Mouse (Mus musculus) myocyte (in vitro differentiated cells): Measurements from ENCODE around the gene Lamb1. TPM values are rescaled to one million over a fixed set of nuclear protein-coding genes. Genes with fewer than 3 reads are reported as not detected.

Source experiments
- H3K27me3 ChIP-seq: one replicate; pipeline ENCODE4 v1.6.1; 2011; ENCODE audit not compliant: control insufficient read depth, insufficient read depth, insufficient read length
- H3K36me3 ChIP-seq: one replicate; pipeline ENCODE4 v1.6.1; 2011; ENCODE audit not compliant: control insufficient read depth, insufficient read depth
- H3K4me2 ChIP-seq: one replicate; pipeline ENCODE4 v1.6.1; 2011; ENCODE audit warnings: low read depth, control low read depth
- H3K4me3 ChIP-seq: one replicate; pipeline ENCODE4 v1.5.1; 2011; ENCODE audit warnings: mild to moderate bottlenecking, control low read depth, moderate library complexity
- H3K79me2 ChIP-seq: one replicate; pipeline ENCODE4 v1.6.1; 2011; ENCODE audit not compliant: control insufficient read depth, insufficient read depth
- H3ac ChIP-seq: one replicate; pipeline ENCODE4 v1.6.1; 2011; ENCODE audit not compliant: control insufficient read depth, insufficient read length
- CEBPB ChIP-seq: IDR thresholded peaks from 2 replicates; pipeline ENCODE4 v1.6.1; 2011; ENCODE audit warnings: mild to moderate bottlenecking, moderate library complexity; ENCODE audit not compliant: poor library complexity, insufficient read depth, severe bottlenecking
- E2F4 ChIP-seq: IDR thresholded peaks from one replicate; pipeline ENCODE4 v1.6.1; 2011; ENCODE audit warnings: mild to moderate bottlenecking, control low read depth, moderate library complexity; ENCODE audit not compliant: insufficient read depth
- MAX ChIP-seq: IDR thresholded peaks from one replicate; pipeline ENCODE4 v1.6.1; 2011; ENCODE audit warnings: low read depth, mild to moderate bottlenecking, control low read depth
- MYOD1 ChIP-seq, 3 experiments: IDR thresholded peaks; one replicate each; pipeline ENCODE4 v1.6.1; 2011; ENCODE audit warnings: control low read depth in 2 of 3, low read depth in 2 of 3, mild to moderate bottlenecking in 2 of 3, moderate library complexity in 1 of 3; ENCODE audit not compliant: insufficient read length in 2 of 3, control insufficient read depth in 1 of 3
- MYOG ChIP-seq, 3 experiments: IDR thresholded peaks; one replicate each; pipeline ENCODE4 v1.6.1; 2011; ENCODE audit warnings: control low read depth in 2 of 3, low read depth in 2 of 3, mild to moderate bottlenecking in 2 of 3; ENCODE audit not compliant: insufficient read length in 2 of 3, control insufficient read depth in 1 of 3, insufficient read depth in 1 of 3
- POLR2A ChIP-seq: IDR thresholded peaks from one replicate; pipeline ENCODE4 v1.6.1; 2011; ENCODE audit warnings: low read depth, mild to moderate bottlenecking, control low read depth, moderate library complexity; ENCODE audit not compliant: insufficient read length
- POLR2AphosphoS2 ChIP-seq: IDR thresholded peaks from one replicate; pipeline ENCODE4 v1.6.1; 2011; ENCODE audit warnings: low read depth, control low read depth; ENCODE audit not compliant: insufficient read length
- REST ChIP-seq: IDR thresholded peaks from one replicate; pipeline ENCODE4 v1.6.1; 2011; ENCODE audit warnings: mild to moderate bottlenecking, control low read depth, moderate library complexity; ENCODE audit not compliant: insufficient read depth, insufficient read length
- SRF ChIP-seq: IDR thresholded peaks from one replicate; pipeline ENCODE4 v1.6.1; 2011; ENCODE audit warnings: low read depth; ENCODE audit not compliant: control insufficient read depth, insufficient read length
- TCF12 ChIP-seq: IDR thresholded peaks from one replicate; pipeline ENCODE4 v1.6.1; 2011; ENCODE audit warnings: mild to moderate bottlenecking, control low read depth; ENCODE audit not compliant: poor library complexity, insufficient read depth, severe bottlenecking
- TCF3 ChIP-seq: IDR thresholded peaks from one replicate; pipeline ENCODE4 v1.6.1; 2011; ENCODE audit warnings: low read depth, control low read depth; ENCODE audit not compliant: insufficient read length
- USF1 ChIP-seq: IDR thresholded peaks from one replicate; pipeline ENCODE4 v1.6.1; 2011; ENCODE audit warnings: low read depth, mild to moderate bottlenecking, control low read depth, moderate library complexity
- polyA plus RNA-seq: library from polyadenylated mRNA; unstranded; fragments of >200 nt; fragmentation: generic; extraction: Trizol; gene quantifications from one replicate; pipeline ENCODE4 v1.2.1, GENCODE M21; 2012; ENCODE audit warnings: missing spikeins

The Lamb1 gene
- polyA plus RNA-seq, 1 experiment: 69.4 TPM

- Histone ChIP-seq H3K27me3 (no peaks in the 10 kb centered on the region), H3ac (no peak overlapping the region), H3K4me2 (no peak overlapping the region), H3K36me3 (peaks cover 51% of the 10 kb centered on the region), H3K4me3 (no peak overlapping the region), H3K79me2 (no peaks in the 10 kb centered on the region)
- TF ChIP-seq TCF12 (no peak), USF1 (no peak), REST (no peak), CEBPB (no peak), MAX (no peak), E2F4 (no peak), POLR2AphosphoS2 (no peak), TCF3 (no peak), MYOD1 (IDR thresholded peaks at IDR 0.05; ENCODE audit: control insufficient read depth in 1 of 3, insufficient read length in 2 of 3, low read depth in 2 of 3) (no peak), SRF (no peak), POLR2A (no peak), MYOG (IDR thresholded peaks at IDR 0.05; ENCODE audit: control insufficient read depth in 1 of 3, insufficient read depth in 1 of 3, insufficient read length in 2 of 3, low read depth in 2 of 3) (no peak)
Measured at GRCm38 (mm10) chr12:31318409-31318963, 53.5 kb downstream of the Lamb1 start.

- Histone ChIP-seq H3K4me2 (no peak overlapping the region), H3K27me3 (no peaks in the 10 kb centered on the region), H3K36me3 (peaks cover 47% of the 10 kb centered on the region), H3K4me3 (no peak overlapping the region), H3ac (no peak overlapping the region), H3K79me2 (no peaks in the 10 kb centered on the region)
- no peak for TF ChIP-seq USF1
- peak; percentile 5 for TF ChIP-seq POLR2AphosphoS2
Measured at GRCm38 (mm10) chr12:31320817-31321216, 55.8 kb downstream of the Lamb1 start.

DNA sequence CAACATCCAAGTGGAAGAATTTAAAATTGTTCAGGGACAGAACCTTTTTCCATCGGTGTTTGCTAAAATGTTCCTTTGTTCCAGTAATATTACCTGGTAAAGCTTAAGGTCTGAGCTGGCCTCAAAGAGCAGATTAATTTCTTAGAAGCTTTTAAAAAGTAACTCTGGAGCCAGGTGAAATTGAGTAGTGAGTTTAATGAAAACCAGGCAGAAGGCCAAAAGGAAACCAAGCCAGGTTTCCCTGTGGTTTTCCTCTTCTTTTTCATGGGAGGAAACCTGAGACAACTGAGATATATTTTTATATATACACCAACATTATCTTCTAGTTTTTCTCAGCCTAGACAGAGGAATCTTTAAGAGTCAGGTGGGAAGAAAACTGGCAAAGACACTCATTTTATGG lies 56.5 kb downstream of the Lamb1 start:
- Histone ChIP-seq H3K4me3 (no peak overlapping the region), H3K27me3 (no peaks in the 10 kb centered on the region), H3K36me3 (peaks cover 49% of the 10 kb centered on the region), H3K4me2 (no peak overlapping the region), H3ac (no peak overlapping the region), H3K79me2 (no peaks in the 10 kb centered on the region)
- TF ChIP-seq E2F4 (no peak), TCF12 (no peak), SRF (no peak), USF1 (no peak), TCF3 (no peak), MYOD1 (IDR thresholded peaks at IDR 0.05; ENCODE audit: control insufficient read depth in 1 of 3, insufficient read length in 2 of 3, low read depth in 2 of 3) (no peak), POLR2AphosphoS2 (no peak), POLR2A (no peak), MAX (no peak), CEBPB (no peak), REST (no peak), MYOG (IDR thresholded peaks at IDR 0.05; ENCODE audit: control insufficient read depth in 1 of 3, insufficient read depth in 1 of 3, insufficient read length in 2 of 3, low read depth in 2 of 3) (no peak)

- no peak for TF ChIP-seq E2F4
- no peak for TF ChIP-seq MYOG (IDR thresholded peaks at IDR 0.05; ENCODE audit: control insufficient read depth in 1 of 3, insufficient read depth in 1 of 3, insufficient read length in 2 of 3, low read depth in 2 of 3)
- no peak for TF ChIP-seq POLR2AphosphoS2
- TF ChIP-seq TCF12: no peak
- no peak for TF ChIP-seq SRF
- TF ChIP-seq MAX: no peak
- TF ChIP-seq CEBPB: no peak
- TF ChIP-seq POLR2A: no peak
- TF ChIP-seq REST: no peak
- no peak for TF ChIP-seq USF1
- TF ChIP-seq MYOD1 (IDR thresholded peaks at IDR 0.05; ENCODE audit: control insufficient read depth in 1 of 3, insufficient read length in 2 of 3, low read depth in 2 of 3): no peak
- TF ChIP-seq TCF3: no peak
- Histone ChIP-seq H3ac (no peak overlapping the region), H3K4me3 (no peak overlapping the region), H3K27me3 (no peaks in the 10 kb centered on the region), H3K4me2 (no peak overlapping the region), H3K36me3 (peaks cover 57% of the 10 kb centered on the region), H3K79me2 (no peaks in the 10 kb centered on the region)
Measured at GRCm38 (mm10) chr12:31323136-31323695, 58.2 kb downstream of the Lamb1 start.

- no peak for TF ChIP-seq SRF
- TF ChIP-seq POLR2A: no peak
- TF ChIP-seq POLR2AphosphoS2: no peak
- no peak for TF ChIP-seq CEBPB
- TF ChIP-seq MYOD1 (IDR thresholded peaks at IDR 0.05; ENCODE audit: control insufficient read depth in 1 of 3, insufficient read length in 2 of 3, low read depth in 2 of 3): no peak
- no peak for TF ChIP-seq TCF3
- no peak for TF ChIP-seq MYOG (IDR thresholded peaks at IDR 0.05; ENCODE audit: control insufficient read depth in 1 of 3, insufficient read depth in 1 of 3, insufficient read length in 2 of 3, low read depth in 2 of 3)
- H3K79me2 ChIP-seq: no peaks in the 10 kb centered on the region
- no peak overlapping the region for H3K4me3 ChIP-seq
- no peaks in the 10 kb centered on the region for H3K27me3 ChIP-seq
- H3K4me2 ChIP-seq: no peak overlapping the region
- peaks cover 84% of the 10 kb centered on the region for H3K36me3 ChIP-seq
- H3ac ChIP-seq: no peak overlapping the region
Measured at GRCm38 (mm10) chr12:31327139-31327538, 62.1 kb downstream of the Lamb1 start.
